Mouse (Mus musculus) brain, embryonic 14.5 days (tissue): Measurements from ENCODE around the gene Dennd4a. TPM values are rescaled to one million over a fixed set of nuclear protein-coding genes. Genes with fewer than 3 reads are reported as not detected.

Experiments
- DNase-seq: peaks from one replicate; pipeline ENCODE4 v3.0.0-alpha.2; 2011; ENCODE audit warnings: low read depth
- CTCF ChIP-seq: fragments of 200-500 bp; IDR thresholded peaks from 2 replicates; pipeline ENCODE4 v1.5.1; 2012; ENCODE audit warnings: inconsistent platforms, mild to moderate bottlenecking, moderate library complexity, borderline replicate concordance; ENCODE audit not compliant: insufficient read depth, insufficient read length; ENCODE audit errors: extremely low read depth
- POLR2A ChIP-seq: fragments of 200-500 bp; IDR thresholded peaks from 2 replicates; pipeline ENCODE4 v1.6.1; 2012; ENCODE audit warnings: mild to moderate bottlenecking, inconsistent platforms, borderline replicate concordance; ENCODE audit not compliant: poor library complexity, insufficient read depth, insufficient read length, severe bottlenecking; ENCODE audit errors: extremely low read depth
- polyA plus RNA-seq: library from polyadenylated mRNA; depleted of rRNA; stranded (reverse); fragments of >200 nt; gene quantifications from 2 replicates; pipeline ENCODE4 v1.2.3, GENCODE M21; 2012

Gene Dennd4a
- polyA plus RNA-seq, 1 experiment, result 14.3 TPM

DNA sequence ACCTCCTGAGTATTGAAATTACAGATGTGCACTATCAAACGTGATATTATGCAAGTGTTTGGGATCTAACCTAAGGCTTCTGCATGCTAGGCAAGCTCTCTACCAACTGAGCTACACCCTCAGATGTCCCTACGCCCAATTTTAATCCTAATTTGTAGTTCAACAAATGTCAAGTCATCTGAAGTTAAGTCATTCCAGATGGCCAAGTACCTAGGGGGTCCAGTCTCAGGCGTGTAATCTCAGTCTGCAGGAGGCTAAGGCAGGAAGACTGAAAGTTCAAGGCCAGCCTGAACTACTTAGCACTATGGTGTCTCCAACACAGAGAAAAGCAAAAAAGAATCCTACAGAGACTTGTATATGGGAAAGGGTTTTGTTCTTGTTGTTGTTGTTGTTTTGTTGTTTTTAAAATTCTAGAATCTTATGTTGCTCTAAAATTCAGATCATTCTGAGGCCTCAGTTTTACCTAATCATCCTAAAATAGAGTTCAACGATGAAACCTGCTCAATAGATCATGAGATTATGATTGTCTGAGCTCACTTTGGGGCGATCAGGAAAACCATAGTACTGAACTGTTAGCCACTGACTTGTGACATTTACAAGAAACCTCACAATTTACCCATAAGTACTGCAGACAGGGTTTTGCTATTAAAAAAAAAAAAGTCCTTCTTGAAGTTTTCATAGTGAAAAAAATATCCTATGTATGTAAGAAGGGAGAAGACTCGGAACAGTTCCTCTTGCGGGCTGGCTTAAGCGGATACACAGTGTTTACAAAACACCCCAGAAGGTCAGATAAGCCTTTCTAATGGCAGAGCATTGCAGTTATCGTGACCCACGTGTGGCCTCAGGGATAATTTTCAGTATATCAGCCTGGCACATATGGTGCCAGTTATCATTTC lies 18.5 kb upstream of the Dennd4a start:
- TF ChIP-seq POLR2A (no peak), CTCF (no peak)

DNA sequence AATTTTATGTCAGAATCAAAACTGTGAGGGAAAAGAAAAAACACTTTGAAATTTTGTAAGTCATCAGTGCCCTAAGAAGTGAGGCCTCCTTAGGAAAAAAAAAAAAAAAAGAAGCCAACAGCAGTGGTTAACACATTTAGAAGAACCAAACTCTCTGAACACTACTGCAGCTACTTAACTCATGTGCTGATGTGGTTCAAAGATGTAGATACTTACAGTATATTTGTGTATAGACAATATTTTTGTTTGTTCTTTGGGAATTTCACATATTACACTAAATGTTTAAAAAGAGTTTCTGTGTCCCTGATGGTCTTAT lies 17.9 kb upstream of the Dennd4a start:
- DNase-seq, result no peak
- TF ChIP-seq CTCF, result no peak
- no peak for TF ChIP-seq POLR2A

More for the DNA sequence above, 18.5 kb upstream of the Dennd4a start:
- no peak for DNase-seq

DNA sequence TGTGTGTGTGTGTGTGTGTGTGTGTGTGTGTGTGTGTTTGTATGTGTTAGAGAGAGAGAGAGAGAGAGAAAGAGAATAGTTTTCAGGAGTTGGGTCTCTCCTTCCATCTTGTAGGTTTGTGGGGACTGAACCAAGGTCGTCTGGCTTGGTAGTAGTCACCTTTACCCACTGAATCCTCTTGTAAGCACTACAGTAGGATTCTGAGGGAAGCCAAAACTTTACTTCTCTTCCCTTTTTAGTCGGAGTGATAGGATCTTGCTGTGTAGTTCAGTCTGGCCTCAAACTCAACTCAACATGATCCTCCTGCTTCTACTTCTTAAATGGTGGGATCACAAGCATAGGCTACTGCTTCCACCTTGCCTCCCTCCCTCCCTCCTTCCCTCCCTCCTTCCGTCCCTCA lies 17.3 kb upstream of the Dennd4a start:
- no peak for TF ChIP-seq POLR2A
- DNase-seq, result no peak

- DNase-seq, result no peak
- no peak for TF ChIP-seq CTCF
These were observed 16.4 kb upstream of the Dennd4a start for GRCm38 (mm10) chr9:64794448-64795420.

DNA sequence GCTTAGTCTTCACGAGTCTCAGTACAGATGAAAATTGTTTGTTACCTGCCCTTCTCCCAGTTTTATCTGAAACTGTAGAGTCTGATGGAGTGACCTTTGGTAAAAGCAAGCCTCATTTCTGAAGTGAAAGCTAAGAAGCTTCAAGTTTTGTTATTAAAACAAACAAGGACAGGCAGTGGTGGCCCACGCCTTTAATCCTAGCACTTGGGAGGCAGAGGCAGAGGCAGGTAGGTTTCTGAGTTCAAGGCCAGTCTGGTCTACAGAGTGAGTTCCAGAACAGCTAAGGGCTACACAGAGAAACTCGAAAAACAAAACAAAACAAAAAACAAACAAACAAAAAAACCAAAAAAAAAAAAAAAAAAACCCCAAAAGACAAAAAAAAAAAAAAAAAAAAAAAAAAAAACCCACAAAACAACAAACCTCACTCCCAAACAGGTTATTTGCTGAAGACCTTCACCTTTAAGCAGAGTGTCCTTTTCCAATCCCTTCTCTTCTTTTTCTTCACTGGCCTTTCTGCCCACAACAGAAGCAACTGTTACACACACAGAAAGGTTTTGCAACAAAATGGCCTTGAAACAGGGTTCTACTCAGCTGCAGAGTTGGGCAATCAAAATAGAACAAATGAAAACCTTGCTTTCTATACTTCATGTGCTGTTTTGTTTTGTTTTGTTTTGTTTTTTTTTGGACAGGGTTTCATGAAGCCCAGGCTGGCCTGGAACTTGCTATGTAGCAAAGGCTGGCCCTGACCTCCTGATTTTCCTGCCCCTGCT lies 15.1 kb upstream of the Dennd4a start:
- no peak for TF ChIP-seq POLR2A
- no peak for TF ChIP-seq CTCF
- no peak for DNase-seq

DNA sequence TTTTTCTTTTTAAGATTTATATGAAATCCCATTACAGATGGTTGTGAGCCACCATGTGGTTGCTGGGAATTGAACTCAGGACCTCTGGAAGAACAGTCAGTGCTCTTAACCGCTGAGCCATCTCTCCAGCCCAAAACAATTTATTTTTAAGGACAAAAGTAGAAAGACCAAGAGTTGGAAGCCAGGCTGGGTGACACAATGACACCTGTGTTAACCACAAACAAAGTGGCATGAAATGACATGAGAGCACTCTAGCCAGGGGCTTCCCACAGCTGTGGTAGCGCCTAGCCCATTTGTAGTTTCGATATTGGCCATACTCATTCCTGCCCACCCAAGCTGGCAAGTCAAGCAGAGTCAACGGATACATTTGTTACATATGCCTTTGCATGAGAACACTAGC lies 13.7 kb upstream of the Dennd4a start:
- DNase-seq, result no peak
- TF ChIP-seq CTCF (no peak), POLR2A (no peak)

GRCm38 (mm10) chr9:64798099-64798498 lies 13.0 kb upstream of the Dennd4a start:
- DNase-seq, result no peak
- no peak for TF ChIP-seq POLR2A
- no peak for TF ChIP-seq CTCF

DNA sequence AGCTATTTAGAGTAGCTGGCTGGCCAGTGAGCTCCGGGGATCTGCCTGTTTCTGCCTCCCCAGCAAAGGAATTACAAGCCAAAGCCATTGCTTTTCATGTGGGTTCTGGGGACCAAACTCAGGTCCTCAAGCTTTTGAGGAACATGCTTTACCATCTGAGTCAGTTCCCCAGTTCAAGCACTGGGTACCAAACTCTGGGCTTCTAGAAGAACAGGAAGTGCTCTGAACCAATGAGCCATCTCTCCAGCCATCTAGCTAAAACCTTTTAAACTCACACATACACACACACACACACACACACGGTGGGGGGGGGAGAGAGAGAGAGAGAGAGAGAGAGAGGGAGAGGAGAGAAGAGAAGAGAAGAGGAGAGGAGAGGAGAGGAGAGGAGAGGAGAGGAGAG lies 12.3 kb upstream of the Dennd4a start:
- TF ChIP-seq POLR2A (no peak), CTCF (no peak)
- no peak for DNase-seq

DNA sequence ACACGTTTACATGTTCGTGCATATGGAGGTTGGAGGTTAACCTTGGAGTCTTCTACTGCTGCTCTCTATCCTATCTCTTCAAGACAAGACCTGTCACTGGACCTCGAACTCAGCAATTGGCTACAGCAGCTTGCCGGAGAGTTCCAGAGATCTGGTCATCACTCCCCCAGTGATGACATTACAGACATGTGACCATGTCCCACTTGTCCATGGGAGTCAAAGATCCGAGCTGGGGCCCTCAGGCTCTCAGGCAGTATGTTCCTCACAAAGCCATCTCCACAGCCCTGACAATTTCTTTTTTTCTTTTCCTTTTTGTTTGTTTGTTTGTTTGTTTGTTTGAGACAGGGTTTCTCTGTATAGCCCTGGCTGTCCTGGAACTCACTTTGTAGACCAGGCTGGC lies 11.6 kb upstream of the Dennd4a start:
- TF ChIP-seq CTCF (no peak), POLR2A (no peak)
- DNase-seq, result no peak

DNA sequence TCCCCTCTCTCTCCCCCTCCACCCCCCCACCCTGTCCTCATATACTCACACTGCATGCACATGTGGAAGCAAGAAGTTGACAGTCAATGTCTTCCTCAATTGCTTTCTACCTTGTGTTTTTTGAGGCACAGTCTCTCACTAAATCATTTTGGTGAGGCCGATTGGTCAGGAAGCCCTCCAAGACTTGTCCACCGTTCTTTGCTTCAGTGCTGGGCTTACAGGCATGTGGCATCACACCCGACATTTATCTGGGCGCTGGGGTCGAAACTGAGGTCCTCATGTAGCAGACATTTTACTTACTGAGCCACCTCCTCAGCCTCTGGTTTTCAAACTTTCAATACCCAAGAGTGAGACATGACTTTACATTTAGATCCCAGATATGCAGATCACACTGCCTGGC lies 8.6 kb upstream of the Dennd4a start:
- DNase-seq, result no peak
- TF ChIP-seq CTCF, result no peak
- no peak for TF ChIP-seq POLR2A
